Mouse (Mus musculus): ENCODE results near the gene Rpe. TPM values are rescaled to one million over a fixed set of nuclear protein-coding genes. Genes with fewer than 3 reads are reported as not detected.
"Not testable (repeated sequence)": the region's sequence is repeated elsewhere in the genome, so short reads cannot be mapped to it uniquely, and the experiment has no call there.

The Rpe gene
- 39.6 to 60.5 TPM (median 46.8 TPM) in 3 replicates for total RNA-seq (2017)

GRCm38 (mm10) chr1:66700693-66701575 lies at the start of gene Rpe:
TSS of gene Rpe (plus strand) at chr1:66700831.
- peak; percentile 96 for ATAC-seq (replicated peaks; ENCODE audit: insufficient number of reproducible peaks, low FRiP score, low TSS enrichment, poor library complexity, severe bottlenecking)

- ATAC-seq (replicated peaks; ENCODE audit: insufficient number of reproducible peaks, low FRiP score, low TSS enrichment, poor library complexity, severe bottlenecking), result no peak
Observed at GRCm38 (mm10) chr1:66655119-66655746, 45.4 kb upstream of the Rpe start.

- ATAC-seq (replicated peaks; ENCODE audit: insufficient number of reproducible peaks, low FRiP score, low TSS enrichment, poor library complexity, severe bottlenecking), result no peak
Observed at GRCm38 (mm10) chr1:66655747-66656119, 44.9 kb upstream of the Rpe start.

- no peak for ATAC-seq (replicated peaks; ENCODE audit: insufficient number of reproducible peaks, low FRiP score, low TSS enrichment, poor library complexity, severe bottlenecking)
Observed at GRCm38 (mm10) chr1:66671475-66671874, 29.2 kb upstream of the Rpe start.

GRCm38 (mm10) chr1:66672812-66673211 lies 27.8 kb upstream of the Rpe start:
- ATAC-seq (replicated peaks; ENCODE audit: insufficient number of reproducible peaks, low FRiP score, low TSS enrichment, poor library complexity, severe bottlenecking), result no peak

- ATAC-seq (replicated peaks; ENCODE audit: insufficient number of reproducible peaks, low FRiP score, low TSS enrichment, poor library complexity, severe bottlenecking), result no peak
Observed at GRCm38 (mm10) chr1:66677928-66678327, 22.7 kb upstream of the Rpe start.

- ATAC-seq (replicated peaks; ENCODE audit: insufficient number of reproducible peaks, low FRiP score, low TSS enrichment, poor library complexity, severe bottlenecking), result no peak
Observed at GRCm38 (mm10) chr1:66678662-66679061, 22.0 kb upstream of the Rpe start.

GRCm38 (mm10) chr1:66682974-66683373 lies 17.7 kb upstream of the Rpe start:
- no peak for ATAC-seq (replicated peaks; ENCODE audit: insufficient number of reproducible peaks, low FRiP score, low TSS enrichment, poor library complexity, severe bottlenecking)

GRCm38 (mm10) chr1:66691772-66692171 lies 8.9 kb upstream of the Rpe start:
- no peak for ATAC-seq (replicated peaks; ENCODE audit: insufficient number of reproducible peaks, low FRiP score, low TSS enrichment, poor library complexity, severe bottlenecking)

- ATAC-seq (replicated peaks; ENCODE audit: insufficient number of reproducible peaks, low FRiP score, low TSS enrichment, poor library complexity, severe bottlenecking), result no peak
Observed at GRCm38 (mm10) chr1:66692308-66692707, 8.3 kb upstream of the Rpe start.

GRCm38 (mm10) chr1:66692780-66693392 lies 7.7 kb upstream of the Rpe start:
- ATAC-seq (replicated peaks; ENCODE audit: insufficient number of reproducible peaks, low FRiP score, low TSS enrichment, poor library complexity, severe bottlenecking), result no peak

- no peak for ATAC-seq (replicated peaks; ENCODE audit: insufficient number of reproducible peaks, low FRiP score, low TSS enrichment, poor library complexity, severe bottlenecking)
Observed at GRCm38 (mm10) chr1:66694266-66694665, 6.4 kb upstream of the Rpe start.

- ATAC-seq (replicated peaks; ENCODE audit: insufficient number of reproducible peaks, low FRiP score, low TSS enrichment, poor library complexity, severe bottlenecking), result no peak
Observed at GRCm38 (mm10) chr1:66695296-66695695, 5.3 kb upstream of the Rpe start.

GRCm38 (mm10) chr1:66699630-66700029 lies 1.0 kb upstream of the Rpe start:
- ATAC-seq (replicated peaks; ENCODE audit: insufficient number of reproducible peaks, low FRiP score, low TSS enrichment, poor library complexity, severe bottlenecking), result not testable (repeated sequence)

- ATAC-seq (replicated peaks; ENCODE audit: insufficient number of reproducible peaks, low FRiP score, low TSS enrichment, poor library complexity, severe bottlenecking), result 0 out of 2 replicates have a peak, but pooled peaks have one; percentile 35
Observed at GRCm38 (mm10) chr1:66700149-66700692, 410 bp upstream of the Rpe start.

GRCm38 (mm10) chr1:66701576-66701940 lies 927 bp downstream of the Rpe start:
- no peak for ATAC-seq (replicated peaks; ENCODE audit: insufficient number of reproducible peaks, low FRiP score, low TSS enrichment, poor library complexity, severe bottlenecking)

GRCm38 (mm10) chr1:66702623-66703345 lies 2.2 kb downstream of the Rpe start:
- no peak for ATAC-seq (replicated peaks; ENCODE audit: insufficient number of reproducible peaks, low FRiP score, low TSS enrichment, poor library complexity, severe bottlenecking)

- ATAC-seq (replicated peaks; ENCODE audit: insufficient number of reproducible peaks, low FRiP score, low TSS enrichment, poor library complexity, severe bottlenecking), result no peak
Observed at GRCm38 (mm10) chr1:66704523-66704922, 3.9 kb downstream of the Rpe start.

- ATAC-seq (replicated peaks; ENCODE audit: insufficient number of reproducible peaks, low FRiP score, low TSS enrichment, poor library complexity, severe bottlenecking), result no peak
Observed at GRCm38 (mm10) chr1:66712859-66713258, 12.2 kb downstream of the Rpe start.

Data from monocyte, adult 5-6 weeks (primary cell).